Mouse (Mus musculus): ENCODE data around the gene Qrich2.
"Not testable (repeated sequence)": the region's sequence is repeated elsewhere in the genome, so short reads cannot be mapped to it uniquely, and the experiment has no call there.

Qrich2 gene

DNA sequence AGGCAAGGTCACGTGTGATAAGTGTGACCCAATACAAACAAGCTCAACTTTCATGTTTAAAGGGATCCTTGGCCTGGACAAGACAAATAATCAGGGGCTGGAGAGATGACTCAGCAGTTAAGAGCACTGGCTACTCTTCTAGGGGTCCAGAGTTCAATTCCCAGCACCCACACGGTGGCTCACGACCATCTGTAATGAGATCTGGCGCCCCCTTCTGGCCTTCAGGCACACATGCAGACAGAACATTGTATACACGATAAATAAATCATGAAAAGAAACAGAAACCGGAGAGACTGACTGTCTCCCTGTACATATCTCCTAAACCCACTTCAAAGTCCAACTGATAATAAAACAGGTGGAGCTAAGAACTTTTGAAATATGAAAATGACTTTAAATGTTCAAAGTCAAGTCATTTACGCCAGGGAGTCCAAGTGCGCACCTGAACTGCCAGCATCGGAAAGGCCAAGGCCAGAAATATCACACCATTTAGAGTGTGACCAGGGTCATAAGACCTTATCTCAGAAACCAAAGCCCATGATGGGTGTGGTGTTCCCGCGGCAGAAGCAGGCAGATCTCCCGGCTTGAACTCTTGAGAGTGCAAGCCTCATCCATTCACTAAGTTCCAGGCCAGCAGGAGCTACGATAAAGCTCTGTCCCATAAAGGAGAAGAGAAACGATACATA is 22.8 kb upstream of the Qrich2 start:
- DNase-seq, result peak; percentile 52

GRCm38 (mm10) chr11:116488207-116488606 is 22.2 kb upstream of the Qrich2 start:
- DNase-seq, result no peak

DNA sequence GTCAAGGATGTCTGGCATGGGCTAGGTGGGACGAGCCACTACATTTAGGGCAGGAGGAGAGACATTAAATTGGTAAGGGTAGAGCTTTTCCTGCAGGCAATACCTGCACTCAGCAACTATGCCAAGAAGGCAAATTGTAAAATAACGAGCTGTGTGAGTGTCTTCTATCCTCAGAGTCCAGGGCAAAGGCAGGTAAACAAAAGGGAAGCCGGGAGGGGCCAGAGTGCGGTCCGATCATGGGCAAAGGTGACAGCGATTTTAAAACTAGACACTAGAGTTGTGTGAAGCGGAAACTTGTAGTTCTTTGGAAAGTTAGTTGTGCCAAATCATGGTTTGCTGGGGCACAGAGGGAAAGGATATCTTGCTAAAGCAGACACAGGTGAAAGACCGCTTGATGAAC is 18.2 kb upstream of the Qrich2 start:
- no peak for DNase-seq

DNA sequence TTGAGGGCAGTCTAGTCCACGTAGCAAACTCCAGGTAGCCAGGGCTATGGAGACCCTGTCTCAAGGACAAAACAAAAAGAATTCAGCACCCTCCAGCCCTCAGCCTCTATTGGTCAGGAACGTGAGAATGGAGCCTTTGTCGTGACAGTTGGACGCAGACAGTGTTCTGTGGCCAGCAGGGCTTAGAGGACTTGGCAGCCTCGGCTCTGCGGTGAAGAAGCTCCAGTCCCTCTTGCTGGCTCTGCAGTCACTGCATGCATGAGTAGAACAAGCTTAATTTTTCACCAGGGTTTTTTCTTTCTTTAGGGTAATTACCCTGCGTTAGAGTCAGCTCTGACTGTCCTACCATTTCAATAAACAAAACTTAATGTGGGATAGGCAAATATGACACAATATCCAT is 15.7 kb upstream of the Qrich2 start:
- DNase-seq, result no peak

GRCm38 (mm10) chr11:116480975-116481374 is 14.9 kb upstream of the Qrich2 start:
- DNase-seq, result no peak

DNA sequence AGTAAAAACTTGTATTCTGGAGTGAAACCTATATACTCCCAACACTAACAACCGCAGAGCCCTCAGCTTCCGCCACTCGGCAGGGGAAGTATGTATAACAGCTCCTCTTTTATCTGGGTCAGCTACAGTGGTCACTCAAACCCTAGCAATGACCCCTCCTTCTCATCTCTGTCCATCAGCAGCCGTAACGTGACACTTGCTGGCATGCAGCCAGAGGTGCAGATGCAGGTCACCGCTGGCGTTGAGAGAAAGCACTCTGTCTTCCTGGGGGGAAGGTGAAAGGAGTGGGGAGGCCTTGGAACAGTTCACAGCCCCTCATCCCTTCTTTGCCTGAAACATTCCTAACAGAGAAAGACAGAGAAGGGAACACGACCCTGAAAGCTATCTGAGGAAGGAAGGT is 13.8 kb upstream of the Qrich2 start:
- no peak for DNase-seq

GRCm38 (mm10) chr11:116478978-116479377 is 12.9 kb upstream of the Qrich2 start:
- DNase-seq, result no peak

- DNase-seq, result no peak
These were observed 11.2 kb upstream of the Qrich2 start for GRCm38 (mm10) chr11:116477160-116477759.

DNA sequence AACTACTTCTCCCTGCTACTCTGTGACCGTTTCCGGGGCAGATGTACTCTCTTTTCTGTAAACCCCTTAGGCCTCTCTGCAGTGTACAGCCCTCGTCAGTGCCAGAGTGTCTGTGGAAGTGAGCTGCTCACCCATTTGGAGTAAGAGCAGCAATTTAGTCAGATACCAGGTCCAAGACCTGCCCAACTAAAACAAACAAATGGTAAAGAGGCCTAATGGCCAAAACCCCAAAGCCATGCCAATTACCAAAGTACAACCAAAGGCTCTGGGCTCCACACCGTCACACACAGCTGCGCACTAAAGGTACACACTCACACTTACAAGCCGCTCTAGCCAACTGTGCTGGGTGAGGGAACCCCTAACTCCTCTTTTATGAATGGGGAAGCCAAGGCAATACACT is 10.7 kb upstream of the Qrich2 start:
- DNase-seq, result no peak

DNA sequence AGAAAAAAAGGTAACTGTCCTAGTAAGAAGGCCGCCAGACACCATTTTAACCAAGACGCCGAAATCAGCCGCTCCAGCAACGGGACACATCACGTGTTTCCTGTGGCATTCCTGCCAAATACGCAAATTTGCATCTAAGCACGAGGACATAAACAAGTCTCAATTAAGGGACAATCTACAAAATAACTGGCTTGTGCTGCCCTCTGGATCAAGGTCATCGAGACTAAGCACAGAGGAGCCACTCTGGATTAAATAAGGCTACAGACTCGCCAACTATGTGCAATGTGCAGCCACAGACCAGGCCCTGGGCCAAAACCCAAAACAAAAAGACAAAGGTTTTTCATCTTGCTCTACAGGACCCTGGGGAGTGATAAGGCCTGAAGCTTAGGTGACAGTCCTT is 10.0 kb upstream of the Qrich2 start:
- DNase-seq, result no peak

- DNase-seq, result no peak
These were observed 6.2 kb upstream of the Qrich2 start for GRCm38 (mm10) chr11:116472275-116472674.

GRCm38 (mm10) chr11:116470896-116471295 is 4.9 kb upstream of the Qrich2 start:
- no peak for DNase-seq

GRCm38 (mm10) chr11:116470249-116470648 is 4.2 kb upstream of the Qrich2 start:
- DNase-seq, result no peak

DNA sequence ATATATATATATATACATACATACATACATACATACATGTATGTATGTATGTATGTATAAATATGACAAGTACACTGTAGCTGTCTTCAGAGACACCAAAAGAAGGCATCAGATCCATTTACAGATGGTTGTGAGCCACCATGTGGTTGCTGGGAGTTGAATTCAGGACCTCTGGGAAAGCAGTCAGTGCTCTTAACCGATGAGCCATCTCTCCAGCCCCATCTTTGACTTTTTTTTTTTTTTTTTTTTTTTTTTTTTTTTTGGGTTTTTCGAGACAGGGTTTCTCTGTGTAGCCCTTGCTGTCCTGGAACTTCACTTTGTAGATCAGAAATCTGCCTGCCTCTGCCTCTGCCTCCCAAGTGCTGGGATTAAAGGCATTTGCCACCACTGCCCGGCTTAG is 2.3 kb upstream of the Qrich2 start:
- not testable (repeated sequence) for DNase-seq

DNA sequence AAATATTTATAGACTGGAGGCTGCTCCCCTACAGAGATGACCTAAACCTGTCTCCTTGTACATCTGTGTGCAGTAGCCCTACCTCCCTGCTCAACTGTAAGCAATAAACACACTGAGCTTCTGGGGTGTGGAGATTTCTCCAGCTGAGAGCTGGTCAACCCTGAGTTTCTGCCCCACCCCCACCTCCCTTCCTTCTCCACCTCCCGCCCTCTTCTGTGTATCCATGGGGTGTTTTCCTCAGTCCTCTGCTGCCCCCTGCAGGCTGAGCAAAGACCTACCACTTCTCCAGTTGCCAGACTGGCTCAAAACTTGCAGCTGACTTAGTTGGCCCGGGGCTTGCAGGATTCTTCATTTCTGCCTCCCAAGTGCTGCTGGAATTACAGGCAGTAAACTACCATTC is 2.2 kb downstream of the Qrich2 start:
- DNase-seq, result peak; percentile 92

GRCm38 (mm10) chr11:116463338-116463737 is 2.7 kb downstream of the Qrich2 start:
- DNase-seq, result no peak

DNA sequence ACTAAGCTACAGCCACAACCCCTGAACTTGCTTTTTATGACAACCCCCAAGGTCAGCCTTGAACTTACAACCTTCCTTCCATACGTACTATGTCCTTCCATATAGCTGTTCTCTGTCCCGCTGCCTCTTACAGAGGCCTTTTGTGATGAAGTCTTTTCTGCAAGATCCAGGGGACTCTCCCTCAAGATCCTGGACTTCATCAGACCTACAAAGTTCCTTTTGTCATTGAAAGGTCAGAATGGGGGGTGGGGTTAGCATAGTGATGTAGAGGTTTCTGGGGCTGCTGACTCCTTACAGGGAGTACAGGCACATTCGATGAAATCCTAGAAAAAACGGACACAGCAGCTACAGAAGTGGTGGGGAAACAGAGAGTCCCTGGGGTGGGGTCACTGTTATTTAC is 6.3 kb downstream of the Qrich2 start:
- no peak for DNase-seq

- no peak for DNase-seq
These were observed 9.8 kb downstream of the Qrich2 start for GRCm38 (mm10) chr11:116456234-116456633.

- DNase-seq, result no peak
These were observed 12.2 kb downstream of the Qrich2 start for GRCm38 (mm10) chr11:116453889-116454288.

- no peak for DNase-seq
These were observed 16.7 kb downstream of the Qrich2 start for GRCm38 (mm10) chr11:116449341-116449740.

- no peak for DNase-seq
These were observed 18.2 kb downstream of the Qrich2 start for GRCm38 (mm10) chr11:116447822-116448221.

DNA sequence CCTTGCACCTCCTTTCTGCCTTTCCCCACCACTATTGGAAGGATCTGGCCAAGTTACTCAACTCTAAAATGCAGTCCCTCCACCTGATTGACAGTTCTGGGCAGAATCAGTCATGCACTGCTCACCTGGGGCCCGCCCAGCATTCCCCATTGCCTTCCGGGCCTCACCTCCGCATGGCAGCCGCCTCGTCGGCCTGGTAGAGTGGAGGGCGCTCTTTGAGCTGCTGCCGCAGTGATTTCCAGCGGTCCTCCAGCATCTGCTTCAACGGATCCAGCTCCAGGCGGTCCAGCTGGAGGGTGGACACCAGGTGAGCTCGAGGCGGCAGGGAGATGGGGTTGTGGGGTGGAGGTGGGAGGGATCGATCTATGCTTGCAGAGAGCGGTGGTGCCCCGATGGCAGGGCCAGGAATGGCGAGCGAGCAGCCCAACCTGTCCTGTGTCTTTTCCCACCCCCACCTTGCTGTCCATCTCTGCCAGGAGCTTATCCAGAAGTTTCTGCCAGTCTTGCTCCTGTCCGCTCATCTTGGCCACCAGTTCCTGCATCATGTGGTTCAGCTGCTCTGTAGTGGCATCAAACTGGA is 19.6 kb downstream of the Qrich2 start:
- DNase-seq, result no peak

DNA sequence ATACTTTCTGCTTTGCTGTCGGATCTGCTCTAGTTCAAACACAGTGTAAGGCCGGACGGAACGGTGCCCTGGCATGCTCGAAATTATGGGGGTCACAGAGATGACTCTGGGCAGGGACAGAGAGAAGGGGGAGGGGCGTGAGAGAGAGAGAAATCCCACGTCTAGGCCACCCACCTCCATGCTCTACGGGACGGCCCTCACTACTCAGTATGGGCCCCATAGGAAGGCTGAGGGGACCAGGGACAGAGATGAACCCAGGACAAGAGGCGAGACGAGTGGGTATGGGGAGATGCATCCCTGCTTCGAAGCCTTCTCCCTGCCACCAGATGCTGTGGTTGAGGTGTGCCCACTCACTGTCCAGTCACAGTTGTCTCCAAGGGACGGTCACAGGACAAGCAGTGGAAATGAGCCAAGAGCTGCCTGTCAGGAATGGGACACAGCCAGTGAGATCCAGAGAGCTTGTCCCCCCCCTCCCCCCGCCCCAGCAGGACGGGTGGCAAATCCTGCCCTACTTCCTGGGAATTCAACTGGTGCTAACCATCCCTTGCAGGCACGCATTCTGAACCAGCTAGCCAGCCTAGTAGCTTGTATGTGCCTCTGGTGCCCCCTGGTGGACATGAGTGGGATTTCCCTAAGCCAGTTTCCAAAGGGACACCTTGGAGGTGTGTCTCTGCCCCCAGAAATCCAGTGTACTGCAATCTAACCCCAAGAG is 20.3 kb downstream of the Qrich2 start:
- peak; percentile 97 for DNase-seq

- DNase-seq, result no peak
These were observed 22.1 kb downstream of the Qrich2 start for GRCm38 (mm10) chr11:116443935-116444334.
